Mouse (Mus musculus) lung, postnatal 0 days (tissue): Measurements from ENCODE around the gene Zdhhc23. TPM values are rescaled to one million over a fixed set of nuclear protein-coding genes. Genes with fewer than 3 reads are reported as not detected.

ENCODE experiments used
- ATAC-seq: fragments of 200-750 bp; cut with Nextera tagmentation; 2 replicates; pipeline ENCODE4 v1.8.0; 2017; ENCODE audit warnings: moderate library complexity
- DNase-seq: peaks from one replicate; pipeline ENCODE4 v3.0.0-alpha.2; 2016; ENCODE audit warnings: low spot score
- H3K27ac ChIP-seq: fragments of 300-500 bp; sonication (generic); 2 replicates; pipeline ENCODE4 v1.5.1; 2014; ENCODE audit warnings: antibody characterized with exemption, mild to moderate bottlenecking, low read length, mixed read lengths
- H3K27me3 ChIP-seq: fragments of 300-500 bp; sonication (generic); replicated peaks from 2 replicates; pipeline ENCODE4 v1.6.1; 2014; ENCODE audit warnings: low read length, mixed read lengths; ENCODE audit not compliant: insufficient read depth
- H3K36me3 ChIP-seq: fragments of 300-500 bp; sonication (generic); 2 replicates; pipeline ENCODE4 v1.6.1; 2014; ENCODE audit warnings: low read length, mixed read lengths; ENCODE audit not compliant: insufficient read depth
- H3K4me1 ChIP-seq: fragments of 300-500 bp; sonication (generic); 2 replicates; pipeline ENCODE4 v1.6.1; 2014; ENCODE audit warnings: antibody characterized with exemption, low read depth, low read length, mixed read lengths; ENCODE audit not compliant: insufficient read depth
- H3K4me2 ChIP-seq: fragments of 300-500 bp; sonication (generic); replicated peaks from 2 replicates; pipeline ENCODE4 v1.6.1; 2014; ENCODE audit warnings: low read depth, mild to moderate bottlenecking, low read length, moderate library complexity, mixed read lengths
- H3K4me3 ChIP-seq: fragments of 300-500 bp; sonication (generic); 2 replicates; pipeline ENCODE4 v1.5.1; 2014; ENCODE audit warnings: low read depth, low read length
- H3K9ac ChIP-seq: fragments of 300-500 bp; sonication (generic); replicated peaks from 2 replicates; pipeline ENCODE4 v1.6.1; 2014; ENCODE audit warnings: low read depth, mild to moderate bottlenecking
- H3K9me3 ChIP-seq: fragments of 300-500 bp; sonication (generic); 2 replicates; pipeline ENCODE4 v1.6.1; 2016; ENCODE audit warnings: low read length, mixed read lengths
- CTCF ChIP-seq: IDR thresholded peaks from 2 replicates; pipeline ENCODE4 v1.5.1; 2016; ENCODE audit warnings: antibody characterized with exemption, mild to moderate bottlenecking
- EP300 ChIP-seq: IDR thresholded peaks from 2 replicates; pipeline ENCODE4 v1.6.1; 2016; ENCODE audit warnings: antibody characterized with exemption, mild to moderate bottlenecking, control low read depth
- WGBS: fragments of 180-500 bp; shearing (Covaris S2); extraction: QIAGEN DNeasy Blood & Tissue Kit; methylation state at CpG from one replicate; pipeline ENCODE4 v1.1.7; 2014; 5-methylcytosine and 5-hydroxymethylcytosine counted together
- polyA plus RNA-seq: library from polyadenylated mRNA; unstranded; fragments of >200 nt; fragmentation: Nextera tagmentation; extraction: Ambion mirVana; gene quantifications from 2 replicates; pipeline ENCODE4 v1.2.1, GENCODE M21; 2015

Zdhhc23 gene
- polyA plus RNA-seq, 1 experiment from 2014 or later, result 1.1 TPM

DNA sequence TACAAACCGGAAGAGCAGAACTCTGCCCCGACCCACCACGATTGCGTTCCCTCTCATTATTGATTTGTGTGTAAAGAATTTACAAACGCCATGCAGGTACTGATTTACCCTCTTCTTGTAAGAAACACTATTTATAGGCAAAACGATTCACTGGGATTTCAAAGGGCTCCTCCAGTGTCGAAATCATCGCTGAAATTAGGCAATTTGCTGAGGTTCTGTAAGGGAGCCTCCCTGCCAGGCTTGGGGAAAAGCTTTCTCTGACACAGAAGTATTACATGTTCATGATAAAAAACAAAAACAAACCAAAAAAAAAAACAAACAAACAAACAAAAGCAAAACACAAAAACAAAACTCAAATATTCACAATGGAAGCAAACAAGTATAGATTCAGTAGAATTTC lies 19.5 kb upstream of the Zdhhc23 start:
- ATAC-seq (no peak), DNase-seq (peak; percentile 28)
- H3K36me3 ChIP-seq, result no peaks in the 10 kb centered on the region
- no peak overlapping the region for H3K27ac ChIP-seq
- no peak overlapping the region for H3K4me3 ChIP-seq
- no peak overlapping the region for H3K9ac ChIP-seq
- H3K27me3 ChIP-seq, result no peaks in the 10 kb centered on the region
- no peak for TF ChIP-seq CTCF
- no peak for TF ChIP-seq EP300
- no peak overlapping the region for H3K4me2 ChIP-seq
- H3K9me3 ChIP-seq, result no peaks in the 10 kb centered on the region
- no peaks in the 10 kb centered on the region for H3K4me1 ChIP-seq
- WGBS, result 82% methylated on average over 8 of the region's 8 CpGs

DNA sequence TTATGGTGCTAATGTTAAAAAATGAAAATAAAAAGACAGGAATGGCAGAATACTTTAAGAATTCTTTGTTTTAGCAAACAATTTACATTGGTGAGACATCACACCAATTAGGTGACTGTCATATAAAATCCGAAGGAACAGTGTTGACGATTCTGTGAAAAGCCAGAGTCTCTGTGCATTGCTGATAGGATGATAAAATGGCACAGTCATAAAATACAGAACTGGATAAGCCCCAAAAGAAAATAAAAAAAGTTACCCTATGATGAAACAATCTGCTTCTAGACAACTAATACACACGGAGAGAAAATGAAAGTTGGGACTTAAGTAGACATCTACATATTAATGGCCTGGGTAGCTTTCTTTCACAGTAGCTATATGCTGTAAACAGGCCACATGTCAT lies 15.0 kb upstream of the Zdhhc23 start:
- DNase-seq, result no peak
- H3K9ac ChIP-seq, result no peak overlapping the region
- no peak for TF ChIP-seq EP300
- TF ChIP-seq CTCF, result no peak
- H3K4me2 ChIP-seq, result no peak overlapping the region
- no peaks in the 10 kb centered on the region for H3K9me3 ChIP-seq
- no peaks in the 10 kb centered on the region for H3K4me1 ChIP-seq
- no peaks in the 10 kb centered on the region for H3K27me3 ChIP-seq
- H3K4me3 ChIP-seq, result no peak overlapping the region
- 88% methylated on average over 3 of the region's 3 CpGs for WGBS
- no peak for ATAC-seq
- no peak overlapping the region for H3K27ac ChIP-seq
- no peaks in the 10 kb centered on the region for H3K36me3 ChIP-seq

DNA sequence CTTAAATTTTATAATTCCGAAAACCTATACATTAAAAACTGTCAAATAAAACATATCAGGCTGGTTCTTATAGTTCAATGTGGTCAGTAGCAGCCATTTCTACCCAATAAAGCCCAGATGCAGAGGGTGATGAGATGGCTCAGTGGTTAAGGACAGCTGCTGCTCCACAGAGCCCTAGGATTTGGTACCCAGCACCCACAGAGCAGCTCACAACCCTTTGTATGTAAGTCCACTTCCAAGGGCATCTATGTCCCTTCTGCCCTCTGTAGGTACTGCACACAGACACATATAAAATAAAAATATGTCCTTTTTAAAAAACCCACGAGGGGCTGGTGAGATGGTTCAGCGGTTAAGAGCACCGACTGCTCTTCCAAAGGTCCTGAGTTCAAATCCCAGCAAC lies 6.7 kb upstream of the Zdhhc23 start:
- 89% methylated on average over 4 of the region's 4 CpGs for WGBS
- no peaks in the 10 kb centered on the region; the same call in 1 of the 2 replicates for H3K36me3 ChIP-seq

DNA sequence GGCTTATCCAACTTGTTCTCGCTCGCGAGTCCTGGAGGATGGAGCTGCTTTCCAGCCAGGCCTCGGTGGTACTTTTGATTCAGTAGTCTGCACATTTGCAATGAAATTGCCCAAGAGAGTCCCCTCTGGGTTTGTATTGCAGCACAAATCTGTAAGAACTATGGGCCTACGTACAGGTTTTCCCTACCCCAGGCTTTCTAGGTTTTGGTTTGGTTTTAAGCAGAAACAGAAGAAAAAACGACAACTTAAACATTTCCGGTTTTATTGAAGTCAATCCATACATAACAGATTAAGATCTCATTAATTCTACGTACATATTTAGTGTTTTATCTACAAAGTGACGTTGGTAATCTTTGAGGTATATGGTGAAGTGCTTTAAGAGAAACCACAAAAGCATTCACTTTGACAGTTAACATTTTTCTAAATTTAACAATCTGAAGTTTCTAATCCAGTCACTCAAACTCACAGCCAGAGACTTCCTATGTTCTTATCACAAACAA lies 569 bp upstream of the Zdhhc23 start:
- H3K27me3 ChIP-seq, result peaks cover 7% of the 10 kb centered on the region; the same call in 1 of the 2 replicates
- ATAC-seq (0 out of 2 replicates have a peak, but pooled peaks have one; percentile 9), DNase-seq (peak; percentile 17)
- no peaks in the 10 kb centered on the region; the same call in 1 of the 2 replicates for H3K36me3 ChIP-seq
- 19% methylated on average over 9 of the region's 9 CpGs for WGBS
- peak overlapping the region; percentile 61 for H3K4me3 ChIP-seq
- H3K27ac ChIP-seq, result no peak overlapping the region
- 0 out of 2 replicates have a peak overlapping the region, but pooled peaks have one; percentile 23 for H3K9ac ChIP-seq
- TF ChIP-seq EP300 (no peak), CTCF (no peak)
- no peaks in the 10 kb centered on the region for H3K9me3 ChIP-seq
- no peaks in the 10 kb centered on the region for H3K4me1 ChIP-seq
- peak overlapping the region; percentile 98 for H3K4me2 ChIP-seq

More for the DNA sequence above, 6.7 kb upstream of the Zdhhc23 start:
- no peaks in the 10 kb centered on the region for H3K27me3 ChIP-seq
- H3K9me3 ChIP-seq, result no peaks in the 10 kb centered on the region
- H3K4me3 ChIP-seq, result no peak overlapping the region
- DNase-seq (no peak), ATAC-seq (no peak)
- H3K9ac ChIP-seq, result no peak overlapping the region
- H3K4me2 ChIP-seq, result no peak overlapping the region
- H3K4me1 ChIP-seq, result no peaks in the 10 kb centered on the region
- no peak overlapping the region for H3K27ac ChIP-seq
- no peak for TF ChIP-seq CTCF
- no peak for TF ChIP-seq EP300

DNA sequence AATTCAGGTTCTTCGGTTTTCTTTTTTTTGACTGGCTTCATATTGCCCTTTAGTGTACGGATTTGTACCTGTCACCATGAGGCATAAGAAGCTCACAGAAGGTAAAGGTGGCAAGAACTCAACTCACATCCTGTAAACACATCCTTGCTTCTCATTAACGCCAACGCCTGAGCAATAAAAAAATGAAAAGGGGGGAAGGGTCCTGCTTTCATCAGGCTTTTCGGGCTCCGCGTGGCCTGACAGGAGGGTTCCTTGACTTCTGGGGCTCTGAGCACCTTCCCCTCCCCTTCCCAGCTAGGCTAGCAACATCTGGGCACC lies 622 bp downstream of the Zdhhc23 start:
- Histone ChIP-seq H3K4me3 (peak overlapping the region; percentile 61), H3K4me2 (peak overlapping the region; percentile 98), H3K9ac (no peak overlapping the region), H3K36me3 (no peaks in the 10 kb centered on the region; the same call in 1 of the 2 replicates), H3K27ac (no peak overlapping the region), H3K27me3 (peaks cover 7% of the 10 kb centered on the region; the same call in 1 of the 2 replicates), H3K4me1 (no peaks in the 10 kb centered on the region), H3K9me3 (no peaks in the 10 kb centered on the region)
- ATAC-seq (no peak), DNase-seq (no peak)
- 16% methylated on average over 7 of the region's 7 CpGs for WGBS
- TF ChIP-seq CTCF, result no peak
- TF ChIP-seq EP300, result no peak

DNA sequence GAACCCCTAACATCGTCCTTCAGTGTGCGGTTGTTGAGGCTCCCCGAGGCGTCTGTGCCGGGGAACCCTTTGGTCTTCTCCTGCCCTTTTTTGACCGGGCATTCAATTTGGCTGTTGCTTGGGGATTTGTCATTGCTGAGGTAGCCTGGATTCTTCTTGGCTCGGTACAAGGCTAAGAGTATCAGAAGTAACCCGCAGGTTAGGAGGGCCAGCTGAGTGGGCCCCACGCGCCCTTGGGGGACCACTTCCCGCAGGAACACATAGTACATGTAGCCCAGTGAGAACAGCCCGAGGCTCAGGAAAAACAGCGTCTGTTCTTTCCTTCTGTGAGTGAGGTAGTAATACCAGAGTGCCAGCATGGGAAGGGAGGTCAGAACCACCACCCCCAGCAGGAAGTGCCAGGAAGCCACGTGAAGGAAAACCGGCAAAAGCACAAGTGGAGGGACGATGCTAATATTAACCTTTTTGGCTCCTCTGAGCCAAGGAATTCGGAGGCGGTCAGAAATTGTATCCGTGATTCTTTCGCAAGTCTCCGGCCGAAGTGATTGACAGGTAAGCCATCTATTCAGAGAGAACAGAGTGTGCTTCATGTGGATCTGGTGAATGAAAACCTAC lies 5.9 kb downstream of the Zdhhc23 start:
- WGBS, result 73% methylated on average over 22 of the region's 22 CpGs
- Histone ChIP-seq H3K27me3 (peaks cover 1% of the 10 kb centered on the region; the same call in 1 of the 2 replicates), H3K9ac (no peak overlapping the region), H3K36me3 (no peaks in the 10 kb centered on the region), H3K27ac (no peak overlapping the region), H3K4me2 (no peak overlapping the region), H3K4me1 (no peaks in the 10 kb centered on the region), H3K4me3 (no peak overlapping the region), H3K9me3 (no peaks in the 10 kb centered on the region)
- no peak for ATAC-seq
- TF ChIP-seq EP300 (no peak), CTCF (no peak)
- no peak for DNase-seq
